Mouse (Mus musculus) lung, embryonic 15.5 days (tissue): ENCODE measurements around the gene Syngap1. TPM values are rescaled to one million over a fixed set of nuclear protein-coding genes. Genes with fewer than 3 reads are reported as not detected.

Experiments
- ATAC-seq: fragments of 200-750 bp; cut with Nextera tagmentation; 2 replicates; pipeline ENCODE4 v1.8.0; 2017; ENCODE audit warnings: moderate number of reproducible peaks, borderline replicate concordance; ENCODE audit not compliant: low FRiP score, low TSS enrichment; ENCODE audit errors: extremely low read depth
- H3K27ac ChIP-seq: fragments of 300-500 bp; sonication (generic); 2 replicates; pipeline ENCODE4 v1.5.1; 2015; ENCODE audit warnings: moderate library complexity, mild to moderate bottlenecking, inconsistent platforms
- H3K27me3 ChIP-seq: fragments of 300-500 bp; sonication (generic); 2 replicates; pipeline ENCODE4 v1.6.1; 2015; ENCODE audit warnings: inconsistent platforms
- H3K36me3 ChIP-seq: fragments of 300-500 bp; sonication (generic); 2 replicates; pipeline ENCODE4 v1.6.1; 2015; ENCODE audit warnings: inconsistent platforms
- H3K4me1 ChIP-seq: fragments of 300-500 bp; sonication (generic); 2 replicates; pipeline ENCODE4 v1.6.1; 2015; ENCODE audit warnings: inconsistent platforms
- H3K4me2 ChIP-seq: fragments of 300-500 bp; sonication (generic); 2 replicates; pipeline ENCODE4 v1.6.1; 2015; ENCODE audit warnings: inconsistent platforms, mild to moderate bottlenecking, moderate library complexity
- H3K4me3 ChIP-seq: fragments of 300-500 bp; sonication (generic); 2 replicates; pipeline ENCODE4 v1.5.1; 2015; ENCODE audit warnings: mild to moderate bottlenecking, inconsistent platforms
- H3K9ac ChIP-seq: fragments of 300-500 bp; sonication (generic); 2 replicates; pipeline ENCODE4 v1.6.1; 2015; ENCODE audit warnings: inconsistent platforms
- H3K9me3 ChIP-seq: fragments of 300-500 bp; sonication (generic); 2 replicates; pipeline ENCODE4 v1.6.1; 2016; ENCODE audit warnings: inconsistent platforms
- WGBS: fragments of 180-500 bp; shearing (Covaris S2); methylation state at CpG from one replicate; pipeline ENCODE4 v1.1.7; 2015; 5-methylcytosine and 5-hydroxymethylcytosine counted together
- polyA plus RNA-seq: library from polyadenylated mRNA; unstranded; fragments of >200 nt; fragmentation: Nextera tagmentation; extraction: Ambion mirVana; gene quantifications from 2 replicates; pipeline ENCODE4 v1.2.1, GENCODE M21; 2015

Gene Syngap1
- polyA plus RNA-seq, 1 experiment from 2014 or later, result 1.5 TPM

DNA sequence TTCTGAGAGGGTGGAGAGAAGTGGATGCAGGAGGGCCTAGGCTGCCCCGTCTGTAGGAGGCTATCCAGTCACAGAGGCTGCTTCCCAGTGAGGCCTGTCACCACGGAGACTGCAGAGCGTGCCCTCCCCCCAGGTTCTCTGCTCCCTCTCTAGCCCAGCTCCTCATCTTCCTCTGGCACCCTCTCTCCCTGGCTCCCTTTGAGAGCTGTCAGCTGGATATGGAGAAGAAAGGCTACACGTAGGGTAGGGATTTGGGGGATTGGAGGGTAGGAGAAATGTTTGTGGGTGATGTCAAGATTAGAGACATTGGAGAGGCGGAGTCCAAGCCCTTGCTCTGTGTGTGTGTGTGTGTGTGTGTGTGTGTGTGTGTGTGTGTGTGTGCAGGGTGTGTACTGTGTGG, 8.8 kb downstream of the Syngap1 start:
- peak overlapping the region; percentile 98 for H3K4me2 ChIP-seq
- ATAC-seq, result no peak
- H3K9me3 ChIP-seq, result no peaks in the 10 kb centered on the region
- peaks cover 76% of the 10 kb centered on the region for H3K4me1 ChIP-seq
- H3K27me3 ChIP-seq, result 0 out of 2 replicates have a peak, but pooled peaks cover 4% of the 10 kb centered on the region
- WGBS, result 43% methylated on average over 5 of the region's 5 CpGs
- no peak overlapping the region; the same call in 1 of the 2 replicates for H3K9ac ChIP-seq
- peak overlapping the region; percentile 75; the same call in 1 of the 2 replicates for H3K27ac ChIP-seq
- peak overlapping the region; percentile 79; the same call in 1 of the 2 replicates for H3K4me3 ChIP-seq
- peaks cover 2% of the 10 kb centered on the region; the same call in 1 of the 2 replicates for H3K36me3 ChIP-seq

GRCm38 (mm10) chr17:26950560-26951288, 9.7 kb downstream of the Syngap1 start:
- Histone ChIP-seq H3K4me2 (peak overlapping the region; percentile 76), H3K27me3 (0 out of 2 replicates have a peak, but pooled peaks cover 4% of the 10 kb centered on the region), H3K9ac (peak overlapping the region; percentile 33), H3K9me3 (no peaks in the 10 kb centered on the region), H3K36me3 (peaks cover 9% of the 10 kb centered on the region), H3K27ac (peak overlapping the region; percentile 46), H3K4me3 (peak overlapping the region; percentile 40), H3K4me1 (peaks cover 76% of the 10 kb centered on the region)
- WGBS, result 17% methylated on average over 7 of the region's 7 CpGs
- ATAC-seq, result no peak

DNA sequence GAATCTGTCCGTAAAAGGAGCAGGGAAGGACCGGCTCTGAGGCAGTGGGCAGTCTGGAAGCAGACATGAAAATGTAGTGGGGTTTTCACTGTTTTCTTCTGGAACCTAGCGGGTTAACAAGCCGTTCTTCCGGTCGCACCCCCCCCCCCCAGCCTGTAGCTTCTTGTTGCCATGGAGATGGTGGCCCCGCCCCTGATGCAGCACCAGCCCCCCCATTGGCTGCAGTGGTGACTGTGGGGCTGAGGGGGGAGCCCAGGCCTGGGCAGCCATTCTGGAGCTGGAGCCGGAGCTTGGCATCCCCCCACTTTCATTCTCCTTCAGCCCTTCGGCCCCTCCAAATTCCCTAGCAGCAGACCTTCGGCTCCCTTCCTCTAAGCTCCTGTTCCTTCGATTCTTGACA, 10.4 kb downstream of the Syngap1 start:
- H3K9me3 ChIP-seq, result no peaks in the 10 kb centered on the region
- 1% methylated on average over 11 of the region's 11 CpGs for WGBS
- peak overlapping the region; percentile 40 for H3K4me3 ChIP-seq
- H3K27me3 ChIP-seq, result 0 out of 2 replicates have a peak, but pooled peaks cover 4% of the 10 kb centered on the region
- H3K27ac ChIP-seq, result peak overlapping the region; percentile 46
- peaks cover 69% of the 10 kb centered on the region for H3K4me1 ChIP-seq
- peak overlapping the region; percentile 76 for H3K4me2 ChIP-seq
- peak overlapping the region; percentile 33 for H3K9ac ChIP-seq
- peaks cover 11% of the 10 kb centered on the region for H3K36me3 ChIP-seq
- ATAC-seq, result peak; percentile 62; the same call in 1 of the 2 replicates

DNA sequence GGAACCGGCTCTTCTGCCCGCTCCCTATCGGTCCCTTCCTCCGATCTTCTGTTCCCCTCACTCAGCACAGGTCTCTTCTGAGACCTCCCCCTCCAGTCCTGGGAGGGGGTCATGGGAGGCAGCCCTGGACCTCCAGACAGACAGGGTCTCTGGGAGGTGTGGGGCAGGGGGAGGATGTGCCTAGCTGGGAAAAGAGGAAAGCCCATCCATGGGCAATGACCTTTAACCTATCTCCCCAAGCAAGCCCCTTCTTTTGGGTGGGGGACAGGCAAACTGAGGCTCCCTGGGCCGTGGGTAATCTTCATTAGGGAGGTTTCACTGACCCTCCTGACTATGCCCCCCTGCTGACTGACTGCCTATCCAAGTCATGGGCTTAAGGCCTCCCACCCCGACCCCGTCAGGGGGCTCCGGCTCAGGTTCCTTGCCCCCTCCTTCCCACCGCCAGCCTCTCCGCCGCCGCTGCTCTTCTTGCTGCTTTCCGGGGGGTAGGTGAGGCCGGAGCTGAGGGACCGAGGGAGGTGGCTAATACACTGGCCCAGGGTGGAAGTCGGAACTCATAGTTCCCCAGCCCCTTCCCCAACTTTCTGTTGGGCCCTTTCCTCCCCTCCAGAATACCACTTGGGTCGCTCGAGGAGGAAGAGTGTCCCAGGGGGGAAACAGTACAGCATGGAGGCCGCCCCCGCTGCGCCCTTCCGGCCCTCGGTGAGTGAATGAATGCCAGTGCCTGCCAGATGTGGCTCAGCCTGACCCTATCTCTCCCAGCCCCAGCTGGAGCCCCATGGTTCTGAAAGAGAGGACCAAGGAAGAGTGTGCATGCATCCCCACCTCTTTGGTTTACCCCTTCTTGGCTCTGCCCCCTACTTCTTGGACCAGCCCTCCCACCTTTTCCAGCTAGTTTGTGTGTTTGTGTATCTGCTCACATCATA, 11.2 kb downstream of the Syngap1 start:
- peak overlapping the region; percentile 40 for H3K4me3 ChIP-seq
- peaks cover 61% of the 10 kb centered on the region for H3K4me1 ChIP-seq
- no peaks in the 10 kb centered on the region for H3K9me3 ChIP-seq
- H3K27ac ChIP-seq, result 0 out of 2 replicates have a peak overlapping the region, but pooled peaks have one; percentile 24
- peak; percentile 48; the same call in 1 of the 2 replicates for ATAC-seq
- H3K36me3 ChIP-seq, result peaks cover 18% of the 10 kb centered on the region
- H3K4me2 ChIP-seq, result peak overlapping the region; percentile 76
- H3K9ac ChIP-seq, result peak overlapping the region; percentile 29
- H3K27me3 ChIP-seq, result 0 out of 2 replicates have a peak, but pooled peaks cover 4% of the 10 kb centered on the region
- 10% methylated on average over 22 of the region's 23 CpGs for WGBS

- Histone ChIP-seq H3K4me3 (no peak overlapping the region), H3K9ac (no peak overlapping the region; the same call in 1 of the 2 replicates), H3K27me3 (0 out of 2 replicates have a peak, but pooled peaks cover 4% of the 10 kb centered on the region), H3K27ac (no peak overlapping the region), H3K4me2 (peak overlapping the region; percentile 76; the same call in 1 of the 2 replicates), H3K4me1 (peaks cover 54% of the 10 kb centered on the region), H3K36me3 (peaks cover 28% of the 10 kb centered on the region), H3K9me3 (no peaks in the 10 kb centered on the region)
- 36% methylated on average over 6 of the region's 6 CpGs for WGBS
- ATAC-seq, result no peak
These were observed 12.1 kb downstream of the Syngap1 start for GRCm38 (mm10) chr17:26953201-26953600.

DNA sequence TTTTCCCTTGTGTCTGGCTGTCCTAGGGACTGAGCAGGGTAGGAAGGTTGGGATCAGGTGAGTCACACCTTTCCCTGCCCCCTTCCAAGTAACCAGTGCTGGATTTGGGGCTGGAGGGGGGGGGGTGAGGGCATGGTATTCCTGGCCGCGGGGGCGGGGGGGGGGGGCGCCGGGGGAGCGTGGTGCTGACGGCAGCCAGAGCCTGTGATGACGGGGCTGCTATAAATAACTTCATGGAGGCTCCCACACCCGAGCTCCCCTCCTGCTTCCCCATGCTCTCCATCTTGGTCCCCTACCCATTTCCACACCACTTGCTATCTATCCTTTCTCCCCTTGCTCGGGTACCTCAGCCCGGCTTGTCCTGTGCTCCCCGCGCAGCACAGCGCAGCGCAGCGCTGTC, 12.7 kb downstream of the Syngap1 start:
- 22% methylated on average over 10 of the region's 16 CpGs for WGBS
- Histone ChIP-seq H3K4me3 (no peak overlapping the region), H3K27me3 (0 out of 2 replicates have a peak, but pooled peaks cover 4% of the 10 kb centered on the region), H3K36me3 (peaks cover 28% of the 10 kb centered on the region), H3K4me1 (peaks cover 53% of the 10 kb centered on the region), H3K9ac (no peak overlapping the region), H3K9me3 (no peaks in the 10 kb centered on the region), H3K4me2 (peak overlapping the region; percentile 44), H3K27ac (no peak overlapping the region)
- no peak for ATAC-seq

DNA sequence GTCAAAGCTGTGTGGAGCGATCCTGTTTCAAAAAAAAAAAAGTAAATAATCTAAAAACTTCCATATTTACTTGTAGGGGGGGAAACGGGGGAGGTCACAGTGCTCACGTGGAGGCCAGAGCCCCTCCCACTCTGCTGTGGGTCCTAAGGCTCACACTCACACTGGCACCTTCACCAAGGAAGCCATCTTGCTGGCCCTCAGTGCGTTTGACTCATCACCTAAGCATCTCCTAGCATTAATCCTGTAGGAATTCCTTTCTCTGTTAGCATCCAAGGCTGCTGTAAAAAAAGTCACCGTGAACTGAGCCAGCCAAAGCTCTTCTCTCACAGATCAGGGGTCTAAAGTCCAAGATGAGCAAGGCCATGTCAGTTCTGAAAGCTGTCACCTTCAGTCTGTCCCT, 15.3 kb downstream of the Syngap1 start:
- no peak for ATAC-seq
- Histone ChIP-seq H3K27me3 (0 out of 2 replicates have a peak, but pooled peaks cover 4% of the 10 kb centered on the region), H3K27ac (no peak overlapping the region), H3K4me3 (no peak overlapping the region), H3K4me1 (peaks cover 28% of the 10 kb centered on the region), H3K4me2 (no peak overlapping the region), H3K36me3 (peaks cover 46% of the 10 kb centered on the region), H3K9me3 (no peaks in the 10 kb centered on the region), H3K9ac (no peak overlapping the region)
- WGBS, result 71% methylated on average over 5 of the region's 5 CpGs

GRCm38 (mm10) chr17:26956895-26957294, 15.8 kb downstream of the Syngap1 start:
- ATAC-seq, result no peak
- no peak overlapping the region for H3K4me3 ChIP-seq
- WGBS, result 81% methylated on average over 18 of the region's 18 CpGs
- peaks cover 50% of the 10 kb centered on the region for H3K36me3 ChIP-seq
- 0 out of 2 replicates have a peak, but pooled peaks cover 4% of the 10 kb centered on the region for H3K27me3 ChIP-seq
- H3K9me3 ChIP-seq, result no peaks in the 10 kb centered on the region
- no peak overlapping the region for H3K4me2 ChIP-seq
- no peak overlapping the region for H3K9ac ChIP-seq
- H3K4me1 ChIP-seq, result peaks cover 22% of the 10 kb centered on the region
- H3K27ac ChIP-seq, result no peak overlapping the region

GRCm38 (mm10) chr17:26957872-26958271, 16.8 kb downstream of the Syngap1 start:
- H3K27me3 ChIP-seq, result 0 out of 2 replicates have a peak, but pooled peaks cover 4% of the 10 kb centered on the region
- no peak overlapping the region for H3K4me3 ChIP-seq
- H3K9me3 ChIP-seq, result no peaks in the 10 kb centered on the region
- H3K4me2 ChIP-seq, result no peak overlapping the region
- H3K27ac ChIP-seq, result no peak overlapping the region
- no peak for ATAC-seq
- WGBS, result 90% methylated on average over 5 of the region's 5 CpGs
- peaks cover 12% of the 10 kb centered on the region for H3K4me1 ChIP-seq
- H3K9ac ChIP-seq, result no peak overlapping the region
- H3K36me3 ChIP-seq, result peaks cover 55% of the 10 kb centered on the region

- H3K9me3 ChIP-seq, result no peaks in the 10 kb centered on the region
- no peaks in the 10 kb centered on the region for H3K27me3 ChIP-seq
- peaks cover 55% of the 10 kb centered on the region for H3K36me3 ChIP-seq
- WGBS, result 45% methylated on average over 5 of the region's 5 CpGs
- H3K4me3 ChIP-seq, result no peak overlapping the region
- H3K27ac ChIP-seq, result no peak overlapping the region
- no peak overlapping the region for H3K4me2 ChIP-seq
- H3K4me1 ChIP-seq, result peaks cover 2% of the 10 kb centered on the region
- H3K9ac ChIP-seq, result no peak overlapping the region
- no peak for ATAC-seq
These were observed 17.8 kb downstream of the Syngap1 start for GRCm38 (mm10) chr17:26958880-26959279.

- Histone ChIP-seq H3K36me3 (peaks cover 59% of the 10 kb centered on the region), H3K4me3 (no peak overlapping the region), H3K9me3 (no peaks in the 10 kb centered on the region), H3K4me1 (no peaks in the 10 kb centered on the region), H3K9ac (no peak overlapping the region), H3K4me2 (no peak overlapping the region), H3K27ac (no peak overlapping the region), H3K27me3 (no peaks in the 10 kb centered on the region)
- 93% methylated on average over 4 of the region's 4 CpGs for WGBS
- no peak for ATAC-seq
These were observed 18.8 kb downstream of the Syngap1 start for GRCm38 (mm10) chr17:26959815-26960214.
